Mouse (Mus musculus) bone marrow, adult 2 months (tissue): ENCODE data around the gene Ankrd54.

ENCODE experiments used
- CTCF ChIP-seq: fragments of 200-500 bp; IDR thresholded peaks from 2 replicates; pipeline ENCODE4 v1.5.1; 2011; ENCODE audit warnings: low read length, control low read depth; ENCODE audit not compliant: control insufficient read depth, insufficient read depth
- POLR2A ChIP-seq: fragments of 200-500 bp; IDR thresholded peaks from 2 replicates; pipeline ENCODE4 v1.6.1; 2011; ENCODE audit warnings: low read depth, mild to moderate bottlenecking, control low read depth, low read length, borderline replicate concordance; ENCODE audit not compliant: control insufficient read depth

- TF ChIP-seq CTCF (no peak), POLR2A (no peak)
Measured at GRCm38 (mm10) chr15:79065086-79065770, 2.5 kb upstream of the Ankrd54 start.
